Mouse (Mus musculus) embryo, embryonic 11.5 days (tissue): ENCODE results near the gene Bnc1.

Source experiments
- DNase-seq: peaks from one replicate; pipeline ENCODE4 v3.0.0-alpha.2; 2012; ENCODE audit warnings: low read depth, low spot score

Bnc1 gene

GRCm38 (mm10) chr7:81992131-81993061 lies at the start of gene Bnc1:
Bnc1 (minus strand) TSS chr7:81992292.
- no peak for DNase-seq

- DNase-seq: no peak
These were observed 41.3 kb upstream of the Bnc1 start for GRCm38 (mm10) chr7:82033347-82033746.

DNA sequence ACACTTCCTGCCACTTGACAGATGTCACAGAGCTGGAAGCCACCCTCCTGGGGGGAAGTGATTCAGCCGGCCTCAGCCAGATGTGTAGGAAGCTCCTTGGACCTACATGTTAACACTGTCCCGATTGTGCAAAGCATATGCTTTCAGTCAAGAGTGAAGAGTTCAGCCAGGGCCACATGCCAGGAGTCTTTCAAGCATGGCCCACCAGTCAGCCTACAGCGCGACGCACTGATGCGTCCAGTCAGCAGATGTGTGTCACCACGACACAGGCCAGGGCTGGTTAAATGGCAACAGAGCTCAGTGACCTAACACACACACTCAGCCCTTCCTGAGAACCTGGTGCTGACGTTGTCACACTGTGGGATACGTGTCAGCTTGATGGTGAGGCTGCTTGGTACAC lies 37.6 kb upstream of the Bnc1 start:
- peak; percentile 24 for DNase-seq

DNA sequence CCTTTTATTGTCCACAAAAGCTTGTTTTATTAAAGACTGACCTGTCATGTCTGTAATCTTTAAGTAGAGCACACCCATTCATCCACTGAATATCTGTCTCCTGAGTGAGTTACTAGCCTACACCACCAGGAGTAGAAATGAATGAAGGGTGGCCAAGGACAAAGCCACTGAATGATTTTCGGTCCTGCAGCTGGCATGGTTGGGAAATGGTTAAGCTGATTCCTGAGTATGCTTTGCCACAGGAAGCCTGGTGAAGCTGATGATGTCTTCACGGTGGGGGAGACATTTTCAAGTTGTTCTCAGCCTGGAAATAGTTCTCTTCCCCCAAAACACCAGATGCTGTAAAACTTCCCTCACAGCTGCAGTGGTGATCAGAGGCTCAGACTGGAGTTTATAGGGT lies 33.7 kb upstream of the Bnc1 start:
- no peak for DNase-seq

- no peak for DNase-seq
These were observed 31.6 kb upstream of the Bnc1 start for GRCm38 (mm10) chr7:82023676-82024075.

GRCm38 (mm10) chr7:82022404-82022803 lies 30.3 kb upstream of the Bnc1 start:
- DNase-seq: no peak

- DNase-seq: no peak
These were observed 25.9 kb upstream of the Bnc1 start for GRCm38 (mm10) chr7:82018031-82018430.

DNA sequence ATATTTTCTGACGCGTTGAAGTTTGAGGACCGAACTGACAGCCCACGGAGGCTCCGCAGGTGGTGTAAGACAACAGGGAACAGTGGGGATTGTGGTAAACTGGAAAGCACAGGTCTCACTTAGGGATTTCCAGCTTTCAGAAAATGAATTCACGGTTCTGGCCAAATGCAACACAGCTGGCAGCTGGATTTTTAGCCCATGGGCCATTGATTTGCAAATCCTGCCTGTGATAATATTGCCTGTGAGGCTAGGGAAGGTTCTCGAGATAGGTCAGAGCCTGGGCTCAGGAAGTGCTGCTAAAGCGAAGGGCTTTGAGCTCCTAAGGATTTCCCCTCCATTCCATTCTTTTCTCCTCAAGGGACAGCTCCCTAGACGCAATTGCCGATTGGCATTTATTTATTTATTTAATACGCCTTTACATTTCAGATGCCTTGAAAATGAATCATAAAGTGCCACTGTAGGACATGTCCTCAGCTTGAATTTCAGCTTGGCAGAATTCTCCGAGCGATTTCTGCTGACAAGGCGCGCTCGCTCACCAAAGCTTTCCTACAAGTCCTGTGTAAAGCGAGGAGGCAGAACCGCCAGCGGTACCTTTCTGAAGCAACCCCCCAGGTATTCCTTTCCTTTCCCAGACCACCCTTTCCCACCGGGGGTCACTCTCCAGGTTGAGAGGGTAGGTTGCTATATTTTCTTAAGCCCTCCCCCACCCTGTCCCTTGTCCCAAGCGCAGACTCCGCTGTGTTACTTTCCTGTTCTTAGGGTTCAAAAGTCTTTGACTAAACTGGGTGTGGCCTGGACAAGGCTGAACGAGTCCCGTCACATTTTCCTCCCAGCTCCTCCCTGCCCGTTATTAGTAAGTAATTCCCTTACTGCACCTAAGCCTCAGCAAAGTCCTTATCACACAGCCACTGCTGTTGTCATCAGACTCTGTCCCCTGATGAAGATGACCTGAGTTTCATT lies 24.9 kb upstream of the Bnc1 start:
- no peak for DNase-seq

- peak; percentile 49 for DNase-seq
These were observed 20.4 kb upstream of the Bnc1 start for GRCm38 (mm10) chr7:82012472-82012871.

DNA sequence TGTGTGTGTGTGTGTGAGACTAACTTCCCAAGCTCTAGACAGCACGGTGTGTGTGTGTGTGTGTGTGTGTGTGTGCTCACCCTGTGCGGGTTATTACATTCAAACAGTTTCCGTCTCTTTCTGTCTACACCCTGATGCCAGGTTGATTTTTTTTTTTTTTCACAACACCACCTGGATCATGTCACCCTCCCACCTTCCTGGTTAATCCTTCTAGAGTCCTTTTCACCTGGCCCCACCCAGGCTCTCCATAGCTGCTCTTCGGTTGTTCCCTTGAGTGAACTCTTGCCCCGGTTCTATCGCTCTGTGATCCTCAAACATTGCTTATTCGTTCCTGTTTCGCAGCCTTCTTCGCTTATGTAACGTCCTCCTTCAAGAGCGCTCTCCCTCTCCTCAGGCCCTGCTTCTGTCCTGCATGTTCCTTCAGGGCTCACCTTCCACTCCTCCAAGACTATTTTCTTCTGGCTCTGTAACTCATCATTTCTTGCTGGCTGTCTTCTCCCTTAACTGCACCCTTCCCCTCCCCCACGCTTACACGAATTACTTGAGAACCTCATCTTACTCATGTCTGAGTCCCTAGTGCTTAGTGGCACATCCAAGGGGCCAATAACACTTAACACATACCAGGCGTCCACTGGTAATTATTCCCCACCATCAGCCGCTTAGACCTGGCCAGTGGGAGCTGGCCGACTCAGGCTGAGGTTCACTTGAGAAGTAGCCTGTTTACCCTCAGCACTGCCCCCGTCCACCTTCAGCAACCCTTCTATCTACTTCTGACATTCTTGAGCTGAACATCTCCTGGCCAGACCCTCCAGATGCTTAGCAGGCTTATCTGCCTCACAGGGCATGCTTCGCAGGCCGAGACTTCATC lies 19.7 kb upstream of the Bnc1 start:
- no peak for DNase-seq

- no peak for DNase-seq
These were observed 15.1 kb upstream of the Bnc1 start for GRCm38 (mm10) chr7:82007151-82007550.

- no peak for DNase-seq
These were observed 12.1 kb upstream of the Bnc1 start for GRCm38 (mm10) chr7:82004228-82004627.

DNA sequence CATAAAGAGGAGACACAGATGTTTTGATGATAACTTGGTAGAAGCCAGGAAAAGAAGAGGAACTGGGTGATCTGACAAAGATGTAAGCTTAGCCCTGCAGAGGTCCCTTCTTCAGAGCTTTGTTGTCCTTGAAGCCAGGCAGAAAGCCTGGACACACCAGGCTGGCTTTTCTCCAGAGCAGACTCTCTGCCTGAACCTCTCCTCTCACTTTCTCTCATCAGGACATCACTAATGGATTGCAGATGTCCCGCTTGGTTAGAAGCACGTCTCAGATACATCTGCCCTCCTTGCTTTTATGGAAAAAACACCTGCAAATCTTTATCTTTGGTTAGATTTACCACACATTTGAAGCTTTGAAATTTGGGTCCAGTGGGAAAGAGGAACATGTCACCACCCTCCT lies 7.7 kb upstream of the Bnc1 start:
- peak; percentile 24 for DNase-seq

GRCm38 (mm10) chr7:81999372-81999771 lies 7.3 kb upstream of the Bnc1 start:
- no peak for DNase-seq

DNA sequence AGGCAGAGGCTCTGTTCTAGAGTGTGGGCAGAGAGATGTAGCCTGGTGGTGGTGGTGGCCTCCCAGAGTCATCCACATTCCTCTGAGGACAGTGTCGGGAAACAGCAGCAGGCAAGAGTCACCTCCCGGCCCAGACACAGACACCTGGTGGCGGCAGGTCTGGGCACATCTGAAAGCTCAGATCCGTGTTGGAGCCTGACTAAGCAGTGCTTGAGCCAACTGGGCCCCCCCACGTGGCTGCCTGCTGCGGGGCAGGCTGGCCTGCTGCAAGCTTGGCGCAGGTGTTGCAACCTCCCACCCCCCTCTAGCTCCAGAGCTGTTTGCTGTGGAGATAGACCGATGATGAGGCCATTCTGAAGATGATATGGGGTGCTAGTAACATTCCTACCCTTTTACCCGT lies 3.9 kb upstream of the Bnc1 start:
- DNase-seq: no peak

GRCm38 (mm10) chr7:81995126-81995525 lies 3.0 kb upstream of the Bnc1 start:
- no peak for DNase-seq

- no peak for DNase-seq
These were observed 1.0 kb upstream of the Bnc1 start for GRCm38 (mm10) chr7:81993140-81993539.

DNA sequence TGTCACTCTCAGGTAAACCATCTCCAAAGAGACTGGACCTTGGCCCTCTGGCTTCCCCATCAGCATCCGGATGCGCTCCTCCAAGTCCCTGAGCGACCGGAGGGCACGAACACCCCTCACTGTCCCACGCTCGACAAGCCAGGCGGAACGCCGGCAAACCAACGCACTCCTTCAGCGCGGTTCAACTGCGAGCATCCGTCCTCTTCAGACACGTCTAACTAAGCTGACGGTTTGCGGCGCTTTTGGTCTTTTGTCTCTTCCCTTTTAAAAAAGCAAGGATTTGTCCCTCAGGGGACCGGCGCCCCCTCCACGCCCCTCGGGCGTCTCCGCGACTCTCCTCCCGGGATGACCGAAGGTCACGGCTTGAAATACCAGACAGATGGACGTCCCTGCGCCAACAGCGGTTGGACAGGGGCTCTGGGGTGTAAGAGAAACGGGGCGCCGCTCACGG lies 456 bp downstream of the Bnc1 start:
- DNase-seq: no peak

- no peak for DNase-seq
These were observed 976 bp downstream of the Bnc1 start for GRCm38 (mm10) chr7:81991116-81991515.

DNA sequence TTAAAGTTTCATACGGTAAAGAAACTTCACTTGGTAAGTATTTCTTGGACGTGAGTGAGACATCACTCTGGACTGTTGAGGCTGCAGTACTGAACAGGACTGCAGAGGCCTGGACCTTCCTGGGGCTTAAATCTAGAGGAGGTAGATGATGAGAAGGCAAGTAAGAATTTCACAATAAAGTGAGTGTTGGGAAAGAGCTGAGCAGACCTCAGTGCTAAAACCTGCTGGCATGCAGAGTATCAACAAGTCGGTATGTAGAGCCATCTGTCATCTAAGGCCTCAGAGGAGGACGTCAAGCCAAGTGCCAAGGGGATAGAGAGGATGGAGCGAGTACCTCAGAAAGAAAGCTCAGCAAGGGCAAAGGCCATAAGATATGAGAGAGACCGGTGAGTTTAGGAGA lies 8.4 kb downstream of the Bnc1 start:
- no peak for DNase-seq

DNA sequence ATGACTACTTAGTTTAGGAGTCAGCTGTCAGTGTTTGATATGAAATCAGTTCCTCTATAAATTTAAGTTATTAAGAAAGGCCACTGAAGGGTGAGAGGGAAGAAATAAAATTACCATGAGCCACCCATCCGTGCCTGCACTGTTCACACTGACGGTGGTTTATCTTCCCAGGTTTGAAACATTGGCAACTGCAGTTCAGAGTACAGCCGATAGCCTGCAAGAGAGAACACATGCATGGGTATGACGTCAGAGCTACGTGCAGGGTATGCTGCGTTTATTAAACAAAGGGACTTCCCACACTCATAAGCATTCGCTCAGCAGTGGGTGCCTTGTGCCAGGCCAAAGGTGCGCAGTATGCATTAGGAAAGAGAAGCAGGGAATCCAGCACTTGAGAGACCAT lies 13.8 kb downstream of the Bnc1 start:
- DNase-seq: no peak
